In genomic region chr10:12547037-12547625, GRCm38 (mm10) we compare ENCODE assay signal across 11 mouse cellular contexts.
DNase-seq lines count a peak whose midpoint lies in the region; ATAC-seq and TF ChIP-seq lines count a peak whose summit lies in the region.
"Had no signal": no experiment of that assay in that cellular context is flagged by ENCODE, and none has a peak within 500 bp of the region (broad histone marks: within the 10 kb centered on the region; RNA-seq: fewer than 3 reads in every experiment).

No protein-coding gene starts in this region.

- DNase-seq in gastrocnemius, adult 2 months: no peak
- no peak for DNase-seq in gastrocnemius, adult 8-10 months (ENCODE audit: low spot score in 2 of 2)
- DNase-seq in ovary, postnatal 14 days (ENCODE audit: low spot score): peak; percentile 9
- DNase-seq in ovary, adult 18-20 months (ENCODE audit: low spot score): no peak
- no peak for DNase-seq in lung, embryonic 14.5 days
- peak; percentile 18 for DNase-seq in stomach, postnatal 0 days (ENCODE audit: low spot score)
- no peak for DNase-seq in right cerebral cortex, adult 18-20 months
- DNase-seq: adrenal gland, postnatal 25 days; B cell, adult 2 months had no signal

- H3K4me3 ChIP-seq in gastrocnemius, adult 2 months: peak overlapping the region; percentile 9
- H3K4me3 ChIP-seq in lung, embryonic 14.5 days (ENCODE audit: low read depth, low read length): peak overlapping the region; percentile 17
- peak overlapping the region; percentile 22 for H3K4me3 ChIP-seq in stomach, postnatal 0 days (ENCODE audit: low read depth, low read length)

- no peaks in the 10 kb centered on the region for H3K9me3 ChIP-seq in lung, embryonic 14.5 days (ENCODE audit: low read depth, low read length)
- H3K9me3 ChIP-seq in stomach, postnatal 0 days (ENCODE audit: control insufficient read depth, low read length): no peaks in the 10 kb centered on the region
- H3K9me3 ChIP-seq: midbrain, embryonic 12.5 days had no signal

- no peak for TF ChIP-seq EP300 in stomach, postnatal 0 days (optimal IDR thresholded peaks at IDR 0.05)

- peak overlapping the region; percentile 9; the same call in 1 of the 2 replicates for H3K27ac ChIP-seq in gastrocnemius, adult 2 months
- no peak overlapping the region for H3K27ac ChIP-seq in lung, embryonic 14.5 days (ENCODE audit: low read depth)
- no peak overlapping the region for H3K27ac ChIP-seq in stomach, postnatal 0 days (replicated peaks)
- H3K27ac ChIP-seq: midbrain, embryonic 12.5 days had no signal

- intact Hi-C loops in gastrocnemius, adult 2 months (cut with DNase I): no loop called here

- no peak for TF ChIP-seq CTCF in gastrocnemius, adult 2 months (IDR thresholded peaks at IDR 0.05)
- no peak for TF ChIP-seq CTCF in lung, embryonic 14.5 days (IDR thresholded peaks at IDR 0.05; ENCODE audit: low read depth)
- TF ChIP-seq CTCF in stomach, postnatal 0 days (IDR thresholded peaks at IDR 0.05; ENCODE audit: low read depth): no peak

- no peak overlapping the region for H3K9ac ChIP-seq in lung, embryonic 14.5 days
- no peak overlapping the region; the same call in 1 of the 2 replicates for H3K9ac ChIP-seq in stomach, postnatal 0 days (ENCODE audit: low read length)
- H3K9ac ChIP-seq: midbrain, embryonic 12.5 days had no signal

- ATAC-seq in lung, embryonic 14.5 days (ENCODE audit: insufficient read depth): no peak
- no peak for ATAC-seq in stomach, postnatal 0 days (ENCODE audit: low FRiP score, low TSS enrichment)
- ATAC-seq in granulocyte monocyte progenitor cell, adult 5-6 weeks (replicated peaks; ENCODE audit: poor library complexity, severe bottlenecking): no peak

- H3K4me2 ChIP-seq in lung, embryonic 14.5 days: peak overlapping the region; percentile 41
- peak overlapping the region; percentile 24; the same call in 1 of the 2 replicates for H3K4me2 ChIP-seq in stomach, postnatal 0 days (replicated peaks; ENCODE audit: low read depth)

- 31% methylated on average over 6 of the region's 6 CpGs for WGBS in lung, embryonic 14.5 days
- WGBS in stomach, postnatal 0 days: 14% methylated on average over 6 of the region's 6 CpGs

- no peaks in the 10 kb centered on the region for H3K36me3 ChIP-seq in lung, embryonic 14.5 days (ENCODE audit: insufficient read depth)
- no peaks in the 10 kb centered on the region for H3K36me3 ChIP-seq in stomach, postnatal 0 days (ENCODE audit: control insufficient read depth, insufficient read depth, low read length)
- H3K36me3 ChIP-seq: midbrain, embryonic 12.5 days had no signal

- peaks cover 8% of the 10 kb centered on the region for H3K4me1 ChIP-seq in lung, embryonic 14.5 days (ENCODE audit: insufficient read depth)
- H3K4me1 ChIP-seq in stomach, postnatal 0 days (replicated peaks; ENCODE audit: control insufficient read depth, insufficient read depth): no peaks in the 10 kb centered on the region; the same call in 1 of the 2 replicates

- no peaks in the 10 kb centered on the region for H3K27me3 ChIP-seq in lung, embryonic 14.5 days (ENCODE audit: insufficient read depth, low read length)
- H3K27me3 ChIP-seq in stomach, postnatal 0 days (ENCODE audit: control insufficient read depth, insufficient read depth, low read length): no peaks in the 10 kb centered on the region

Comparison
In these comparisons a context has a peak if more than half of its experiments do, and no peak if none do; other contexts are left out.
1. DNase-seq: peak in ovary, postnatal 14 days (single experiment) and stomach, postnatal 0 days (single experiment); none in gastrocnemius, adult 2 months (single experiment), gastrocnemius, adult 8-10 months (0 of 2), ovary, adult 18-20 months (single experiment), lung, embryonic 14.5 days (single experiment) and right cerebral cortex, adult 18-20 months (single experiment).
2. Peak in every context shown above with its lines, with median percentiles within 50 percentile points of each other: H3K4me3 ChIP-seq.